Mouse (Mus musculus): ENCODE data around the gene Ddx41. TPM values are rescaled to one million over a fixed set of nuclear protein-coding genes. Genes with fewer than 3 reads are reported as not detected.

The Ddx41 gene
- polyA plus RNA-seq, 1 experiment from 2014 or later = 73.3 TPM

GRCm38 (mm10) chr13:55567949-55568348, 31.5 kb upstream of the Ddx41 start:
- 88% methylated on average over 2 of the region's 2 CpGs for WGBS
- Histone ChIP-seq H3K4me3 (replicated peaks) (no peak overlapping the region), H3K9ac (no peak overlapping the region), H3K9me3 (no peaks in the 10 kb centered on the region), H3K36me3 (replicated peaks) (peaks cover 32% of the 10 kb centered on the region), H3K27ac (no peak overlapping the region), H3K4me2 (no peak overlapping the region), H3K27me3 (no peaks in the 10 kb centered on the region), H3K4me1 (peaks cover 30% of the 10 kb centered on the region)
- ATAC-seq (ENCODE audit: low FRiP score) = no peak

- ATAC-seq (ENCODE audit: low FRiP score) = no peak
Measured at GRCm38 (mm10) chr13:55567001-55567400, 30.5 kb upstream of the Ddx41 start.

GRCm38 (mm10) chr13:55563266-55563879, 26.9 kb upstream of the Ddx41 start:
- no peak overlapping the region for H3K27ac ChIP-seq
- 88% methylated on average over 7 of the region's 7 CpGs for WGBS
- H3K4me3 ChIP-seq (replicated peaks) = no peak overlapping the region
- no peaks in the 10 kb centered on the region for H3K27me3 ChIP-seq
- no peaks in the 10 kb centered on the region for H3K9me3 ChIP-seq
- H3K9ac ChIP-seq = no peak overlapping the region
- no peak for ATAC-seq (ENCODE audit: low FRiP score)
- H3K36me3 ChIP-seq (replicated peaks) = peaks cover 32% of the 10 kb centered on the region
- H3K4me1 ChIP-seq = peaks cover 10% of the 10 kb centered on the region; the same call in 1 of the 2 replicates
- H3K4me2 ChIP-seq = no peak overlapping the region

More at GRCm38 (mm10) chr13:55567001-55567400, 30.5 kb upstream of the Ddx41 start:
- H3K4me3 ChIP-seq (replicated peaks) = no peak overlapping the region
- H3K4me1 ChIP-seq = peaks cover 26% of the 10 kb centered on the region
- no peak overlapping the region for H3K27ac ChIP-seq
- no peaks in the 10 kb centered on the region for H3K27me3 ChIP-seq
- H3K4me2 ChIP-seq = no peak overlapping the region
- no peaks in the 10 kb centered on the region for H3K9me3 ChIP-seq
- no peak overlapping the region for H3K9ac ChIP-seq
- H3K36me3 ChIP-seq (replicated peaks) = peaks cover 35% of the 10 kb centered on the region
- 95% methylated on average over 6 of the region's 6 CpGs for WGBS

- 91% methylated on average over 6 of the region's 6 CpGs for WGBS
- Histone ChIP-seq H3K9me3 (no peaks in the 10 kb centered on the region), H3K4me1 (no peaks in the 10 kb centered on the region), H3K4me2 (no peak overlapping the region), H3K27ac (no peak overlapping the region), H3K36me3 (replicated peaks) (peaks cover 46% of the 10 kb centered on the region), H3K27me3 (no peaks in the 10 kb centered on the region), H3K9ac (no peak overlapping the region), H3K4me3 (replicated peaks) (no peak overlapping the region)
- no peak for ATAC-seq (ENCODE audit: low FRiP score)
Measured at GRCm38 (mm10) chr13:55557499-55557898, 21.0 kb upstream of the Ddx41 start.

GRCm38 (mm10) chr13:55555921-55556320, 19.5 kb upstream of the Ddx41 start:
- H3K4me2 ChIP-seq = no peak overlapping the region
- WGBS = 93% methylated on average over 9 of the region's 9 CpGs
- H3K27me3 ChIP-seq = no peaks in the 10 kb centered on the region
- no peak overlapping the region for H3K9ac ChIP-seq
- ATAC-seq (ENCODE audit: low FRiP score) = no peak
- H3K27ac ChIP-seq = no peak overlapping the region
- no peaks in the 10 kb centered on the region for H3K9me3 ChIP-seq
- peaks cover 62% of the 10 kb centered on the region for H3K36me3 ChIP-seq (replicated peaks)
- no peaks in the 10 kb centered on the region for H3K4me1 ChIP-seq
- H3K4me3 ChIP-seq (replicated peaks) = no peak overlapping the region

- ATAC-seq (ENCODE audit: low FRiP score) = no peak
- no peaks in the 10 kb centered on the region for H3K9me3 ChIP-seq
- H3K9ac ChIP-seq = no peak overlapping the region
- H3K4me3 ChIP-seq (replicated peaks) = no peak overlapping the region
- H3K4me2 ChIP-seq = no peak overlapping the region
- 88% methylated on average over 15 of the region's 15 CpGs for WGBS
- no peak overlapping the region for H3K27ac ChIP-seq
- no peaks in the 10 kb centered on the region for H3K27me3 ChIP-seq
- H3K36me3 ChIP-seq (replicated peaks) = peaks cover 99% of the 10 kb centered on the region
- H3K4me1 ChIP-seq = no peaks in the 10 kb centered on the region
Measured at GRCm38 (mm10) chr13:55549061-55549460, 12.6 kb upstream of the Ddx41 start.

- no peak overlapping the region for H3K9ac ChIP-seq
- WGBS = 99% methylated on average over 5 of the region's 5 CpGs
- no peaks in the 10 kb centered on the region for H3K27me3 ChIP-seq
- H3K4me2 ChIP-seq = no peak overlapping the region
- ATAC-seq (ENCODE audit: low FRiP score) = no peak
- no peaks in the 10 kb centered on the region for H3K9me3 ChIP-seq
- H3K27ac ChIP-seq = no peak overlapping the region
- H3K4me3 ChIP-seq (replicated peaks) = no peak overlapping the region
- H3K36me3 ChIP-seq (replicated peaks) = peaks cover 99% of the 10 kb centered on the region
- H3K4me1 ChIP-seq = no peaks in the 10 kb centered on the region
Measured at GRCm38 (mm10) chr13:55548426-55548825, 12.0 kb upstream of the Ddx41 start.

GRCm38 (mm10) chr13:55547916-55548315, 11.5 kb upstream of the Ddx41 start:
- Histone ChIP-seq H3K27ac (no peak overlapping the region), H3K27me3 (no peaks in the 10 kb centered on the region), H3K9me3 (no peaks in the 10 kb centered on the region), H3K4me3 (replicated peaks) (no peak overlapping the region), H3K9ac (no peak overlapping the region), H3K4me1 (no peaks in the 10 kb centered on the region), H3K36me3 (replicated peaks) (peaks cover 99% of the 10 kb centered on the region), H3K4me2 (no peak overlapping the region)
- 98% methylated on average over 2 of the region's 2 CpGs for WGBS
- ATAC-seq (ENCODE audit: low FRiP score) = no peak

GRCm38 (mm10) chr13:55544792-55545191, 8.3 kb upstream of the Ddx41 start:
- Histone ChIP-seq H3K27ac (no peak overlapping the region), H3K4me3 (replicated peaks) (no peak overlapping the region), H3K4me1 (no peaks in the 10 kb centered on the region), H3K4me2 (no peak overlapping the region), H3K9me3 (no peaks in the 10 kb centered on the region), H3K9ac (no peak overlapping the region), H3K36me3 (replicated peaks) (peaks cover 99% of the 10 kb centered on the region), H3K27me3 (no peaks in the 10 kb centered on the region)
- 89% methylated on average over 6 of the region's 6 CpGs for WGBS
- no peak for ATAC-seq (ENCODE audit: low FRiP score)

- H3K4me1 ChIP-seq = no peaks in the 10 kb centered on the region
- no peak overlapping the region for H3K4me2 ChIP-seq
- H3K27me3 ChIP-seq = no peaks in the 10 kb centered on the region
- ATAC-seq (ENCODE audit: low FRiP score) = no peak
- no peaks in the 10 kb centered on the region for H3K9me3 ChIP-seq
- H3K27ac ChIP-seq = no peak overlapping the region
- WGBS = 95% methylated on average over 8 of the region's 8 CpGs
- H3K9ac ChIP-seq = no peak overlapping the region
- H3K4me3 ChIP-seq (replicated peaks) = no peak overlapping the region
- peaks cover 99% of the 10 kb centered on the region for H3K36me3 ChIP-seq (replicated peaks)
Measured at GRCm38 (mm10) chr13:55543447-55543846, 7.0 kb upstream of the Ddx41 start.

GRCm38 (mm10) chr13:55542891-55543290, 6.4 kb upstream of the Ddx41 start:
- 99% methylated on average over 4 of the region's 4 CpGs for WGBS

GRCm38 (mm10) chr13:55540933-55541332, 4.5 kb upstream of the Ddx41 start:
- Histone ChIP-seq H3K4me3 (replicated peaks) (no peak overlapping the region), H3K4me1 (peaks cover 7% of the 10 kb centered on the region; the same call in 1 of the 2 replicates), H3K4me2 (no peak overlapping the region), H3K36me3 (replicated peaks) (peaks cover 81% of the 10 kb centered on the region), H3K9ac (no peak overlapping the region), H3K27me3 (no peaks in the 10 kb centered on the region), H3K27ac (no peak overlapping the region), H3K9me3 (no peaks in the 10 kb centered on the region)
- no peak for ATAC-seq (ENCODE audit: low FRiP score)
- WGBS = 94% methylated on average over 2 of the region's 2 CpGs

More at GRCm38 (mm10) chr13:55542891-55543290, 6.4 kb upstream of the Ddx41 start:
- ATAC-seq (ENCODE audit: low FRiP score) = no peak
- no peaks in the 10 kb centered on the region for H3K9me3 ChIP-seq
- H3K27ac ChIP-seq = no peak overlapping the region
- H3K9ac ChIP-seq = no peak overlapping the region
- H3K4me2 ChIP-seq = no peak overlapping the region
- H3K4me3 ChIP-seq (replicated peaks) = no peak overlapping the region
- H3K27me3 ChIP-seq = no peaks in the 10 kb centered on the region
- no peaks in the 10 kb centered on the region for H3K4me1 ChIP-seq
- H3K36me3 ChIP-seq (replicated peaks) = peaks cover 99% of the 10 kb centered on the region

GRCm38 (mm10) chr13:55535796-55536193, 663 bp downstream of the Ddx41 start:
- Histone ChIP-seq H3K9ac (peak overlapping the region; percentile 80), H3K27me3 (no peaks in the 10 kb centered on the region), H3K9me3 (no peaks in the 10 kb centered on the region), H3K4me2 (peak overlapping the region; percentile 92), H3K36me3 (replicated peaks) (peaks cover 72% of the 10 kb centered on the region), H3K4me1 (peaks cover 19% of the 10 kb centered on the region), H3K27ac (peak overlapping the region; percentile 69; the same call in 1 of the 2 replicates), H3K4me3 (replicated peaks) (peak overlapping the region; percentile 80)
- no peak; the same call in 1 of the 2 replicates for ATAC-seq (ENCODE audit: low FRiP score)
- WGBS = 18% methylated on average over 17 of the region's 17 CpGs

Data from forebrain, embryonic 12.5 days (tissue).